ENCODE assay signal across 12 mouse cellular contexts in the genomic region with DNA sequence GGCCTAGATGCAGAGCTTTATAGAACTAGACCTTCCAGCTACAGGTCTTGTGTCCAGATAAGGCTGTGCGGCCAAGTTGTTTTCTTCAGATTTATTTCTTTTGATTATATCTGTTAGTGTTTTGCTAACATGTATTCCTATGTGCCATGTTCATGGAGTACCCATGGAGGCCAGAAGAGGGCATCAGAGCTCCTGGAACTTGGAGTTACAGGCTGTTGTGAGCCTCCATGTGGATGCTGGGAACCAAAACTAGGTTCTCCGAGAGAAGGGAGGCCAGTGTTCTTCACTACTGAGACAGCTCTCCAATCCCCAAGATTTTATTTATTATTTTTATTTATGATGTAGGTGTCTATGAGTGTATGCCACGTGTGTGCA. TPM values are rescaled to one million over a fixed set of nuclear protein-coding genes. Genes with fewer than 3 reads are reported as not detected.
DNase-seq lines count a peak whose midpoint lies in the region; ATAC-seq and TF ChIP-seq lines count a peak whose summit lies in the region.
"Had no signal": no experiment of that assay in that cellular context is flagged by ENCODE, and none has a peak within 500 bp of the region (broad histone marks: within the 10 kb centered on the region; RNA-seq: fewer than 3 reads in every experiment).

No protein-coding gene starts in this region.

- no peak overlapping the region for H3K4me2 ChIP-seq in kidney, embryonic 15.5 days
- H3K4me2 ChIP-seq in CH12.LX (ENCODE audit: insufficient read depth, low read depth, poor library complexity, severe bottlenecking), result no peak overlapping the region
- H3K4me2 ChIP-seq in hindbrain, postnatal 0 days (ENCODE audit: low read depth, low read length), result no peak overlapping the region

- ATAC-seq in kidney, embryonic 15.5 days (replicated peaks; ENCODE audit: low FRiP score), result no peak
- no peak for ATAC-seq in hindbrain, postnatal 0 days

- H3K36me3 ChIP-seq in kidney, embryonic 15.5 days, result peaks cover 52% of the 10 kb centered on the region
- H3K36me3 ChIP-seq in CH12.LX (replicated peaks in 1 of 2; ENCODE audit: control insufficient read depth in 1 of 2, insufficient read depth in 1 of 2, low read length in 1 of 2), result peaks cover 62 to 96% of the 10 kb centered on the region in 2 experiments
- H3K36me3 ChIP-seq in hindbrain, postnatal 0 days (ENCODE audit: insufficient read depth, low read length), result peaks cover 24% of the 10 kb centered on the region

- peaks cover 6% of the 10 kb centered on the region; the same call in 1 of the 2 replicates for H3K4me1 ChIP-seq in kidney, embryonic 15.5 days
- no peaks in the 10 kb centered on the region for H3K4me1 ChIP-seq in CH12.LX (ENCODE audit: control insufficient read depth in 1 of 2, insufficient read depth in 2 of 2)
- H3K4me1 ChIP-seq in hindbrain, postnatal 0 days (ENCODE audit: insufficient read depth, low read length), result no peaks in the 10 kb centered on the region

- H3K27me3 ChIP-seq in kidney, embryonic 15.5 days, result no peaks in the 10 kb centered on the region
- H3K27me3 ChIP-seq in CH12.LX (replicated peaks), result no peaks in the 10 kb centered on the region
- H3K27me3 ChIP-seq in hindbrain, postnatal 0 days (ENCODE audit: insufficient read depth, low read length), result no peaks in the 10 kb centered on the region

- dilution Hi-C loops in CH12.LX (cut with MboI; ENCODE audit: extremely low pct_ligation_motif_present, extremely low pct_unique_long_range_greater_than_20kb, low sequenced_read_pairs), result no loop called here

- H3K27ac ChIP-seq in kidney, embryonic 15.5 days, result peak overlapping the region; percentile 49
- H3K27ac ChIP-seq in CH12.LX (ENCODE audit: insufficient read depth, low read depth), result no peak overlapping the region
- H3K27ac ChIP-seq in hindbrain, postnatal 0 days, result peak overlapping the region; percentile 58

- no peak for TF ChIP-seq EP300 in CH12.LX (IDR thresholded peaks at IDR 0.05; ENCODE audit: low read length)

- H3K9ac ChIP-seq in kidney, embryonic 15.5 days, result no peak overlapping the region
- no peak overlapping the region for H3K9ac ChIP-seq in CH12.LX (ENCODE audit: insufficient read depth, low read depth)
- no peak overlapping the region for H3K9ac ChIP-seq in hindbrain, postnatal 0 days (replicated peaks; ENCODE audit: low read length)

- TF ChIP-seq RAD21 in CH12.LX (IDR thresholded peaks at IDR 0.05; ENCODE audit: low read depth, low read length), result no peak; the same call in 1 of the 2 replicates

- no peaks in the 10 kb centered on the region for H3K79me2 ChIP-seq in CH12.LX (replicated peaks; ENCODE audit: control insufficient read depth, extremely low read depth, insufficient read depth, poor library complexity, severe bottlenecking)

- DNase-seq in kidney, adult 18-20 months, result no peak
- no peak for DNase-seq in CH12.LX (ENCODE audit: extremely low read depth)
- DNase-seq in brain, embryonic 14.5 days (ENCODE audit: low read depth), result no peak
- no peak for DNase-seq in hindbrain, postnatal 0 days (ENCODE audit: low spot score)
- no peak for DNase-seq in embryo, embryonic 11 days
- no peak for DNase-seq in adrenal gland, adult 8-10 months
- no peak for DNase-seq in cerebellum, postnatal 25 days

- TF ChIP-seq POLR2A in CH12.LX (IDR thresholded peaks at IDR 0.05; ENCODE audit: low read depth, low read length), result no peak
- no peak for TF ChIP-seq POLR2A in brain, embryonic 14.5 days (IDR thresholded peaks at IDR 0.05; ENCODE audit: borderline replicate concordance, extremely low read depth, insufficient read depth, insufficient read length, poor library complexity, severe bottlenecking)

- no peak overlapping the region for H3K4me3 ChIP-seq in kidney, embryonic 15.5 days (replicated peaks)
- no peak overlapping the region for H3K4me3 ChIP-seq in CH12.LX (replicated peaks in 1 of 3; ENCODE audit: low read depth in 2 of 3, low read length in 2 of 3, poor library complexity in 1 of 3)
- H3K4me3 ChIP-seq in hindbrain, postnatal 0 days (ENCODE audit: low read length), result no peak overlapping the region
- H3K4me3 ChIP-seq: erythroblast, embryonic 14.5 days; myocyte had no signal

- WGBS in kidney, embryonic 15.5 days, result 89% methylated on average over 3 of the region's 3 CpGs
- WGBS in hindbrain, postnatal 0 days, result 83% methylated on average over 3 of the region's 3 CpGs

- H3K9me3 ChIP-seq in kidney, embryonic 15.5 days (replicated peaks), result no peaks in the 10 kb centered on the region
- no peaks in the 10 kb centered on the region for H3K9me3 ChIP-seq in CH12.LX (replicated peaks; ENCODE audit: low read length)
- no peaks in the 10 kb centered on the region for H3K9me3 ChIP-seq in hindbrain, postnatal 0 days (ENCODE audit: low read length)

- TF ChIP-seq CTCF in CH12.LX (conservative IDR thresholded peaks at IDR 0.05 in 1 of 2, IDR thresholded peaks at IDR 0.05 in 1 of 2; ENCODE audit: low read depth in 2 of 2, low read length in 2 of 2), result peak; percentile 31 to 42; a peak in 3 of 4 replicates
- TF ChIP-seq CTCF in brain, embryonic 14.5 days (IDR thresholded peaks at IDR 0.05; ENCODE audit: borderline replicate concordance, extremely low read depth, insufficient read depth, insufficient read length), result peak; percentile 30; the same call in 1 of the 2 replicates
- TF ChIP-seq CTCF in hindbrain, postnatal 0 days (IDR thresholded peaks at IDR 0.05; ENCODE audit: low read depth), result peak; percentile 39

- in situ Hi-C loops in CH12.LX (cut with MboI; ENCODE audit: low pct_ligation_motif_present, low pct_unique_long_range_greater_than_20kb, low sequenced_read_pairs), result no loop called here

TF ChIP-seq in CH12.LX, 34 proteins besides CTCF, POLR2A, EP300 and RAD21:
- no peak for TF ChIP-seq SMC3 (IDR thresholded peaks at IDR 0.05; ENCODE audit: low read depth, low read length)
- TF ChIP-seq MXI1 (IDR thresholded peaks at IDR 0.05; ENCODE audit: low read depth, low read length), result no peak
- TF ChIP-seq CHD2 (IDR thresholded peaks at IDR 0.05; ENCODE audit: low read length), result no peak
- TF ChIP-seq PAX5 (IDR thresholded peaks at IDR 0.05; ENCODE audit: low read length), result no peak

RNA-seq across cellular contexts. Expression of gene Osbpl7, which starts 13.5 kb away (rescaled TPM):
- polyA plus RNA-seq in kidney, embryonic 15.5 days (2015; fragmentation: Nextera tagmentation; extraction: Ambion mirVana), result 8.8 and 12.7 TPM in 2 replicates
- total RNA-seq in CH12.LX (2012; rRNA removed) (14.2 and 17.6 TPM in 2 replicates), CH12.LX (2014; rRNA removed) (6.6 and 7.4 TPM in 2 replicates)
- 22.1 and 24.4 TPM in 2 replicates for polyA plus RNA-seq in CH12.LX (2012; ENCODE audit: insufficient read length, low read depth)
- 14.6 and 14.9 TPM in 2 replicates for polyA plus RNA-seq in brain, embryonic 14.5 days (2012; rRNA removed)
- 11.5 and 14.6 TPM in 2 replicates for total RNA-seq in hindbrain, postnatal 0 days (2014; rRNA removed)
- 12.5 and 13.2 TPM in 2 replicates for polyA plus RNA-seq in hindbrain, postnatal 0 days (2015; fragmentation: Nextera tagmentation; extraction: Ambion mirVana)
- 10 to 100 TPM; 14.3 to 23.7 (median 18.1) TPM for total RNA-seq in adrenal gland, adult 8-10 months (2022)

RNA-seq across cellular contexts. Expression of gene Mrpl10, which starts 22.5 kb away (rescaled TPM):
- 90.0 and 91.3 TPM in 2 replicates for polyA plus RNA-seq in kidney, embryonic 15.5 days (2015; fragmentation: Nextera tagmentation; extraction: Ambion mirVana)
- total RNA-seq in CH12.LX (2012; rRNA removed), result 111 and 119 TPM in 2 replicates
- 93.2 and 104 TPM in 2 replicates for total RNA-seq in CH12.LX (2014; rRNA removed)
- 110 and 132 TPM in 2 replicates for polyA plus RNA-seq in CH12.LX (2012; ENCODE audit: insufficient read length, low read depth)
- 60.4 and 68.8 TPM in 2 replicates for polyA plus RNA-seq in brain, embryonic 14.5 days (2012; rRNA removed)
- 64.6 and 69.3 TPM in 2 replicates for total RNA-seq in hindbrain, postnatal 0 days (2014; rRNA removed)
- polyA plus RNA-seq in hindbrain, postnatal 0 days (2015; fragmentation: Nextera tagmentation; extraction: Ambion mirVana), result 64.9 and 66.6 TPM in 2 replicates
- 100 to 1,000 TPM; 129 to 161 (median 147) TPM for total RNA-seq in adrenal gland, adult 8-10 months (2022)

RNA-seq across cellular contexts. Expression of gene Lrrc46, which starts 22.7 kb away (rescaled TPM):
- polyA plus RNA-seq in kidney, embryonic 15.5 days (2015; fragmentation: Nextera tagmentation; extraction: Ambion mirVana), result 1.0 and 1.5 TPM in 2 replicates
- total RNA-seq in CH12.LX (2012; rRNA removed) (0.38 and 0.46 TPM in 2 replicates), CH12.LX (2014; rRNA removed) (0.23 TPM in 1 of 2 replicates, not detected in the other)
- 0.91 and 1.0 TPM in 2 replicates for polyA plus RNA-seq in CH12.LX (2012; ENCODE audit: insufficient read length, low read depth)
- 2.0 and 2.9 TPM in 2 replicates for polyA plus RNA-seq in brain, embryonic 14.5 days (2012; rRNA removed)
- 0.36 and 3.5 TPM in 2 replicates for total RNA-seq in hindbrain, postnatal 0 days (2014; rRNA removed)
- polyA plus RNA-seq in hindbrain, postnatal 0 days (2015; fragmentation: Nextera tagmentation; extraction: Ambion mirVana), result 3.5 and 4.1 TPM in 2 replicates
- 1 to 10 TPM; 1.1 to 1.5 (median 1.3) TPM for total RNA-seq in adrenal gland, adult 8-10 months (2022)
- polyA plus RNA-seq: erythroblast, embryonic 14.5 days had no signal

RNA-seq across cellular contexts. Expression of gene Scrn2, which starts 34.2 kb away (rescaled TPM):
- 38.2 and 38.8 TPM in 2 replicates for polyA plus RNA-seq in kidney, embryonic 15.5 days (2015; fragmentation: Nextera tagmentation; extraction: Ambion mirVana)
- 55.8 and 63.9 TPM in 2 replicates for total RNA-seq in CH12.LX (2012; rRNA removed)
- 34.5 and 37.5 TPM in 2 replicates for total RNA-seq in CH12.LX (2014; rRNA removed)
- polyA plus RNA-seq in CH12.LX (2012; ENCODE audit: insufficient read length, low read depth), result 35.2 and 41.1 TPM in 2 replicates
- polyA plus RNA-seq in brain, embryonic 14.5 days (2012; rRNA removed), result 11.8 and 16.9 TPM in 2 replicates
- 10.5 and 24.0 TPM in 2 replicates for total RNA-seq in hindbrain, postnatal 0 days (2014; rRNA removed)
- polyA plus RNA-seq in hindbrain, postnatal 0 days (2015; fragmentation: Nextera tagmentation; extraction: Ambion mirVana), result 12.4 and 13.8 TPM in 2 replicates
- 10 to 100 TPM; 19.4 to 40.6 (median 31.8) TPM for total RNA-seq in adrenal gland, adult 8-10 months (2022)

RNA-seq across cellular contexts. Expression of gene Sp6, which starts 50.7 kb away (rescaled TPM):
- 1.4 and 1.5 TPM in 2 replicates for polyA plus RNA-seq in kidney, embryonic 15.5 days (2015; fragmentation: Nextera tagmentation; extraction: Ambion mirVana)
- total RNA-seq in CH12.LX (2012; rRNA removed), result 44.3 and 65.5 TPM in 2 replicates
- total RNA-seq in CH12.LX (2014; rRNA removed), result 15.8 and 18.4 TPM in 2 replicates
- polyA plus RNA-seq in CH12.LX (2012; ENCODE audit: insufficient read length, low read depth), result 10.0 and 10.1 TPM in 2 replicates
- polyA plus RNA-seq in brain, embryonic 14.5 days (2012; rRNA removed), result 0.64 and 1.0 TPM in 2 replicates
- total RNA-seq in hindbrain, postnatal 0 days (2014; rRNA removed), result 0.18 and 0.99 TPM in 2 replicates
- 0.38 and 0.54 TPM in 2 replicates for polyA plus RNA-seq in hindbrain, postnatal 0 days (2015; fragmentation: Nextera tagmentation; extraction: Ambion mirVana)
- under 1 TPM; 0.28 to 0.94 (median 0.61) TPM for total RNA-seq in adrenal gland, adult 8-10 months (2022)
- polyA plus RNA-seq: erythroblast, embryonic 14.5 days; heart, embryonic 14.5 days; liver, embryonic 16.5 days had no signal
